Mouse (Mus musculus) CH12F3 (cell line): Measurements from ENCODE around the gene Tnni3k.

Source experiments
- in situ Hi-C: fragments of 300-500 bp; cut with MboI; formaldehyde crosslinking; loops from 2 replicates; pipeline ENCODE4 v1.14.3; 2020; ENCODE audit warnings: low sequenced_read_pairs

Gene Tnni3k

DNA sequence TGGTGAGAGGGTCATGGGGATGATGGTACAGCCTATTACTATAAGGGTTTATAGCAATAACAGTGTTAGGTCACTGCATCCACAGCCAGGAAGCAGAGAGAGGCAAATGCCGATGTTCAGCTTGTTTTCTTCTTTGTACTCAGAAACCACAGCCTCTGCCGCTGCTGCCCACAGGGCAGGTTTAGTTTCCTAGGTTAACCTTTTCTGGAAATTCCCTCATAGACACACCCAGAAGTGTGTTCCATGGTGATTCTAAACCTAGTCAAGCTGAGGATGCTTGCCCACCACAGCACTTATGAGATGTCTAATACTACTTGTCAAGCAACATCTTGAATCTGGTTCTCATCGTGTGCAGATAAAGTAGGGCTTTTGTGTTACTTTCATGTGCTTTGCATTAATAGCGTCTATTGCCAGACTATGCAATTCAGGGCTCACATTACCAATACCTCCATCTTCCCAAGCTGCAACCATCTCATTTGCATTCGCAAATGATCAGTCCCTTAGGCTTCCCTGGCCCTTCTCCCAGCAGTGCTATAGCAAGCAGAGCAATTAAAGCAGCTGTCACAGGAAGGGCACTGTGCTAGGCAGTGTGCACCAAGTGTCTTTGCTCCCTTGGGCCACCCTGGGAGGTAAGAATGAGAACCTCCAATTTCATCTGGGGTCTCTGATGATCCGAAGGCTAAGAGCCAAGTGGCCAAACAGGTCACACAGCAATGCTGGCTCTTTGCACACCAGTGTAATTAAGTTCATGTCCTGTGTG, 276.2 kb downstream of the Tnni3k start:
- in situ Hi-C loops = no loop called here

DNA sequence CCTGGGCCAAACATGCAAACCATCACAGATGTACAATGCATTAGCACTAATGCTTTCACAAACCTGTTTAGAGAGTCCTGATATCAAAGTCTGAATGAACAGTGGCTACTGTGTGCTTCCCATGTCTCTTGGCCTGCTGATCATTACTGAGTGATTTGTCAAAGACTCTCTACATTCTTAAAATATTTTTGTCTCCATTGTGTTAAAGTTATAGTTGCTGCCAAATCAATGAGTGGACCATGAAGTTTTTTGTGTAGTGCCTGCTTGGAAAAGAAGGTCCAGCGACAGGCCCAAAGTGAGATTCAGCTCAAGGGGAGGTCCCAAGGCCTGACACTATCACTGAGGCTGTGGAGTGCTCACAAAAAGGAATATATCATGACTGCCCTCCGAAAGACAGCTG, 283.6 kb downstream of the Tnni3k start:
- in situ Hi-C loops = no loop called here

DNA sequence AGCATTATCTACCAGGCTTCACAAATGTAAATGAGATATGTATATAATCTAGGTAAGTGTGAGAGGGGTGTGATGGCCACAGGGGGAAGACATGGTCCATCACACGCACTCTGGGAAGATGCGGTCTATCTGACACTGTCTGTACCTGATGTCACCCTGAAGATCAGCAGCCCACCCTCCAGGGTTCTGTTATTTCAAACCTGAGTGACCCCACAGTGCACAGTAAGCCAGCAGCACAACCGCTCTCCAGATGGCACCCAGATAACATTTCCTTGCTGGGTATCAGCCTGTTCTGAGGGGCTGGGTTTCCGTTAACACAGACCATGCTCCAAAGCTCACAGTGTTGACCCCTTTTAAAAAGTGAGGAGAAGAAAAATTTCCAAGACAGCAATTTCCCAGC, 288.9 kb downstream of the Tnni3k start:
- in situ Hi-C loops = no loop called here

DNA sequence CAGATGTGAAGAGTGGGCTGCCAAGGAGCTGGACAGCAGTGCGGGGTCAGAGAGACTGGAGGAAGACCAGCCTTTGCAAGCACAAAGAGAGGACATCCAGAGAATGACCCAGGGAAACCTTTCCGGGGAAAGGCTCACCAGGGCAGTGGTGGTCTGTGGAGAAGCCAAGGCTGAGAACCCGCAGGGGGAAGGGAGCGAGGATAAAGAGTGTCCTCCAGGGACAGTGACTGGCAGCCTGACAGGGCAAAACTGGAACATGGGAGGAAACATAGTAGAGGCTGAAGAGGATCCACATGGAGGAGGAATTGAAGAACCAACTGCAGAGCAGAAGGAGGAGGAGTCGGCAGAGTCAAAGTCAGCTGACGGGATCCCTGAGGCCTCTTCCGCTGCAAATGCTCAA, 291.1 kb downstream of the Tnni3k start:
- in situ Hi-C loops = no loop called here

DNA sequence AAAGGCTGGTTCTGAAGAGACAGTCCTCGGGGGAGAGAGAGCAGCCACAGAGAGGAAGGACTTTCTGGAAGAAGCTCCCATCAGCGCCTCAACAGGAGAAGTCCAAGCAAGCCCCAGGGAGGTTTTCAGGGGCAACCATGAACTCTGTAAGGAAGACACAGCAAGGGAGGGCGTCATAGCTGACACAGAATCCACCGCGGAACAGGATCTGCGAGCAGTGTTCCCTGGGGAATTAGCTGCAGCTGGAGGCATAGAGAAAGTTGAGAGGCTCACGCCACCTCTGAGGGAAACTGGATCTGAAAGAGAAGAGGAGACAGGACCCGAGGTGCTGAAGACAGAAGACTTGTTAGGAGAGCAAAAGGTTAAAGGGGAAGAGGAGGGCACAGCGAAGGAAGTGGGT, 291.8 kb downstream of the Tnni3k start:
- in situ Hi-C loops = no loop called here

DNA sequence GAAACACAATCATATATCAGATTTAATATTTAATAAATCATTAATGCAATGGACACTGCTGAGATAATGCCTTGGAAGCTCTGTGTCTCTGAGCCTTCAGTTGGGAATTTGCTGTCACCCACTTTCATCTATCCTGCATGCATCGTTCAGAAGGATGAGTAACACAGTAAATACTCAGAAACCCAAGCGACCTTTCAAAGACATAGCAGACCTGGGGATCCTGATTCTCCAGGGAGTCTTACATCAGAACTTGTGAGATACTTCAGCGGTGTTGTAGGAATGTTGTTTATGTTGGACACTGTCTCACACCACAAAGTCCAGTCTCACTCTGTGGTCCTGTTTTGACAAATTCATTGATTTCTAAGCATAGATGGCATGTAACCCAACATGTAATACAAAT, 294.1 kb downstream of the Tnni3k start:
- in situ Hi-C loops = no loop called here

DNA sequence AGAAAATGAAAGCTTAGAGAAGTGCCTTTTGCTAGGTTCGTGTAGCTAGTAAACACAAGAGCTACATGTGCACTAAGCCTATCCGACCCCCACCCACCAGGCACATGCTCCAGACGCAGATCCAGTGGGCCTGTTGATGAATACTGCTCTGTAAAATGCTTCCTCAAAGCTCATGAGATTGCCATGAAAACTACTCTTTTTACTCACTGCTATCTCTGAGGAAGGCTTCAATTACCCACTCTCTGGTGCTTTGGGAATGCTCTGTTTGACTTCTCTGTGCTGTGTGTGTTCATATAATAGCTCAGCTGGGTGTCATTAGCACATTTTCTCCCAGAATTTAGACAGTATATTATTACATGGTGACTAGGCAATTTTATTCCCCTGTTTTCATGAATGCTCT, 297.1 kb downstream of the Tnni3k start:
- in situ Hi-C loops = no loop called here

DNA sequence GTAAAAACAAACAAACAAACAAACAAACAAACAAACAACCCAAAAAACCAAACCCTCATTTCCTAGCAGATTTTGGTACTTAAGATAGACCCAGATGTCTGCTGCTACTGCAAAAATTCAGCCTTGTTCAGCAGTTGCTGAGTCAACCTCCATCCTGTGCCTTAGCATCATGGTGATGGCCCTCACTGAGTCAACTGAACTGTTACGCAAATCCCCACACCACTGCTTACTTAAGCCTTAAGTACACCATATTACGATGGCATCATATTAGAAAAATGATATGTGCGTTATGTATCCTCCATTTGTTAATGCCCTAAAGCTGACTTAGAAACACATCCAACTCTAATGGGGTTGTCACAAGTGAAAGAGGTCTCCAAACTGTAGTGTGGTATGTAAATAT, 300.0 kb downstream of the Tnni3k start:
- in situ Hi-C loops = no loop called here

DNA sequence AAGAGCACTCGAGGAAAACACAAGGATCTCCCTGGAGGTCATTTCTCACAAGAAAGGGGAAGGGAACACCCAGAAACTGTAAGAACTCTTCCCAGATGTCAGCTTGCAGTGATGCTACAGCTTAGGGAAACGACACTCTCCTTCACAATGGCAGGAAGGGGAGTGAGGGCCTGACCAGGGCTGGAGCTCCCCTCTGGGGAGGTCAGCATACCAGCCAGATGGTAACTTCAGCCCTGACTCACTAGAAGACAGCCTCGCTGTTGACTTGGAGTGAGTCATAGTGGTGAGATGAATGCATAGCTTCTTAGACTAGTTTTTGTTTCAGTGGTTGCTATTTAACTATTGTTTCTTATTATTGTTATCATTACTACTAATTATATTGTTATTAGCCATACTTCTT, 300.7 kb downstream of the Tnni3k start:
- in situ Hi-C loops = no loop called here

DNA sequence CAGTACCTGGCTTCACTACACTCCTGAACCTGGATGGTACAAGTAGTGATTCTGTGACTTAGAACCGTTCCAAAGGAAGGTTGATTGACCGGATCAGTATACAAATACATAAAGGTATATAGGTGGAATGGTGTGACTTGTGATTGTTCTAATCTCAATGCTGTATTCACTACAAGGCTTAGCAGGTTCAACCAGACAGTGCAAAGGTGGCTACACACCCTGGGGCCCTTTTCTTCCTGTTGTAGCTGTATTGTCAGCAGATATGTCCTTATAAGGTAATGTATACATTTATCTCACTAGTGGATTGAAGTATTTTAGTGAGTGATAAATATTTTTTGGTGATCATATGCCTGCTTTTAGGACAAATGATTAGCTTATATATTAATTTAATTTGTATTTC, 310.9 kb downstream of the Tnni3k start:
- in situ Hi-C loops = no loop called here

DNA sequence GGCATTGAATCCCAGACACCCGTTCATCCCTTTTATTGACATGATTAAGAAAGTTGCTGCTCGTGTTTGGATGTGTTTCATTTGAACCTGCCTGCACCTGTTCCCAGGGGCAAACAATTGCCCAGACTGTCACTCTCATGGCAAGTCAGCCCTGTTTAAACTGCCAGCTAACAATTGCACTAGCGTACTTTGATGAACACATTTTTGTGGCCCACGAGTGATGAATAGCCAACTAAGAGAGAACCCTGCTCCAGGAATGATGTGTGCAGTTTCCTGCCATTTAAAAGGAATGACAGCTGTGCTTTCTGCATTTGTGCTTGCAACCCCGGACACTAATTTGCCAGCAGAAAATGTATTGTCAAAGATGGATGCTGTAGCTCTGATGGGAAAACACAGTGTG, 312.3 kb downstream of the Tnni3k start:
- in situ Hi-C loops = no loop called here

DNA sequence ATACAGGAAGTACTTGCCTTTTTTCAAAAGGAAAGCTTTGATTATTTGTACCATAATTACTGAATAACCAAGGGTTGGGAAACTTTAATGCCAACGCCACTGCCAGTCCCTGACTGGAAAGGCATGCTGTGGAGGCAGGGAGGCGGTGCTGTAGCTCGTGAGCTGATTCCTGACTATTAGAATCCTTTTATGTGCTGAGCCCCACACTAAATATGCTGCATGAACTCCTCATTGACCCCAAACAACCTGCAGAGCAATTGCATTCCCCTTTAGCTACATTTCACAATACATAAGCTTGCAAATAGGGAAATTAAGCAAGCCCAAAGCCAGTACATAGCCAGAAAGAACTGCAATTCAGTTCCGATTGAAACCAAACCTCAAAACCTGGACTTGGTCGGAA, 313.7 kb downstream of the Tnni3k start:
- in situ Hi-C loops = no loop called here
